Mouse (Mus musculus) left cerebral cortex, adult 8-10 months (tissue): ENCODE data around the gene Gm5741. TPM values are rescaled to one million over a fixed set of nuclear protein-coding genes. Genes with fewer than 3 reads are reported as not detected.

Experiments
- DNase-seq, 2 experiments: peaks; one replicate each; pipeline ENCODE4 v3.0.0; 2022; ENCODE audit warnings: low spot score in 2 of 2
- total RNA-seq, 4 experiments: library from RNA; stranded (reverse); gene quantifications; 2 replicates each; pipeline ENCODE4 v1.2.4; 2022

The Gm5741 gene
- total RNA-seq, 4 experiments from 2014 or later, result not detected

GRCm38 (mm10) chr8:85074167-85074566 is 6.4 kb upstream of the Gm5741 start:
- DNase-seq, result no peak

- no peak for DNase-seq
Observed at GRCm38 (mm10) chr8:85073041-85073612, 5.3 kb upstream of the Gm5741 start.

- DNase-seq, result no peak
Observed at GRCm38 (mm10) chr8:85072364-85072929, 4.7 kb upstream of the Gm5741 start.

GRCm38 (mm10) chr8:85071514-85072281 is 3.9 kb upstream of the Gm5741 start, which contains the start of gene Dhps:
TSS of gene Dhps (plus strand) at chr8:85071757.
- peak; percentile 79 to 91 for DNase-seq

- no peak for DNase-seq
Observed at GRCm38 (mm10) chr8:85071041-85071440, 3.3 kb upstream of the Gm5741 start.

- DNase-seq, result no peak
Observed at GRCm38 (mm10) chr8:85067155-85067554, 627 bp downstream of the Gm5741 start.

- DNase-seq, result no peak
Observed at GRCm38 (mm10) chr8:85065213-85065612, 2.6 kb downstream of the Gm5741 start.

GRCm38 (mm10) chr8:85062603-85063002 is 5.2 kb downstream of the Gm5741 start:
- no peak for DNase-seq

GRCm38 (mm10) chr8:85059879-85060616 is 7.7 kb downstream of the Gm5741 start, which contains the start of gene Fbxw9:
TSS of gene Fbxw9 (plus strand) at chr8:85060055.
- peak; percentile 84 to 91 for DNase-seq

GRCm38 (mm10) chr8:85057367-85057766 is 10.4 kb downstream of the Gm5741 start:
- DNase-seq, result no peak

- no peak for DNase-seq
Observed at GRCm38 (mm10) chr8:85043619-85044018, 24.2 kb downstream of the Gm5741 start.

- DNase-seq, result peak; percentile 57 to 59
Observed at GRCm38 (mm10) chr8:85037681-85038531, 29.9 kb downstream of the Gm5741 start.

GRCm38 (mm10) chr8:85037366-85037680 is 30.5 kb downstream of the Gm5741 start:
- DNase-seq, result no peak

GRCm38 (mm10) chr8:85036718-85037365 is 30.9 kb downstream of the Gm5741 start, which contains the start of gene Tnpo2:
TSS of gene Tnpo2 (plus strand) at chr8:85036915.
- peak; percentile 72 to 95 for DNase-seq

GRCm38 (mm10) chr8:85036381-85036717 is 31.4 kb downstream of the Gm5741 start:
- DNase-seq, result no peak

- no peak for DNase-seq
Observed at GRCm38 (mm10) chr8:85035728-85036310, 32.0 kb downstream of the Gm5741 start.

GRCm38 (mm10) chr8:85035165-85035727 is 32.5 kb downstream of the Gm5741 start:
- DNase-seq, result no peak

GRCm38 (mm10) chr8:85034764-85035163 is 33.0 kb downstream of the Gm5741 start:
- peak in 1 of 2 experiments; percentile 61 for DNase-seq

- no peak for DNase-seq
Observed at GRCm38 (mm10) chr8:85033867-85034266, 33.9 kb downstream of the Gm5741 start.
